Mouse (Mus musculus): ENCODE measurements at regions not wholly inside any gene's neighbourhood (a gene's known extent, or its start where the extent isn't known, plus 50 kb on each side); places are given as distances from the start of the nearest gene placed in this dataset.

DNA sequence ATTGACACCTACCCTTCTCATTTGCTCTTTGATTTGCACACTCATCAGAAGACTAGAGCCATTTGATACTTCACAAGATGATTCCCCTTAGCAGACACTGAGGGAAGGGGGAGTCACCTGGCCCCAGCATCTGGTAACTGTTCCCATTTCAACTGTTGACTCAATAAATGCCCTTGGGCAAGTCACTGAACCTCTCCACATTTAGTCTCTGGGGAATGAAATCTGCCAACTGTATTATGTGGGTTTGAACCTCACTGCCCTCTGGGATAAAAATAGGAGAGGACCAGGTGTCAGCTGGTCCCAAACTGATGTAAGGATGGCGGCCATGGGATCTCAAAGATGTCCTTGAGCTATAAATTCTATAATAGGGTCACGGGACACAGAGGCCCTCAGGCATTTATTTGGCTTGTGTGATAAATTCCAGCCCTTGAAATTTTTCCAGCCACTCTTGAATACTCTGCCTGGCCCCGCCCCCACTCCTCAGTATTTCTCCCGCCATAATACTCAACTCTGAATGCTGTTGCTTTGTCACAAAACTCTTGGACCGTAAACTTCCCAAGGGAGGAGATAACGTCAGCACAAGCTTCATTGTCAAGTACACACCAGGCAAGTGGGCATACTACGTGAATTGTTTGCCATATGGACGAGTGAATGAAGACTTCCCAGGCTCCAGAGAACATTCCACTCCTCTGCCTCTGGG lies 155.5 kb downstream of the Qrsl1 start:
- TF ChIP-seq ZNF384 (IDR thresholded peaks at IDR 0.05; ENCODE audit: low read depth, low read length) (no peak), HCFC1 (IDR thresholded peaks at IDR 0.05; ENCODE audit: borderline replicate concordance, insufficient read depth, low read length) (no peak)

Data from ES-E14 (cell line).